Mouse (Mus musculus) thymus, postnatal 36 days (tissue): ENCODE results near the gene Dppa3.
"Not testable (repeated sequence)": the region's sequence is repeated elsewhere in the genome, so short reads cannot be mapped to it uniquely, and the experiment has no call there.

Source experiments
- DNase-seq, 2 experiments: peaks; one replicate each; pipeline ENCODE4 v3.0.0; 2022; ENCODE audit warnings: mixed read lengths in 2 of 2

Dppa3 gene

DNA sequence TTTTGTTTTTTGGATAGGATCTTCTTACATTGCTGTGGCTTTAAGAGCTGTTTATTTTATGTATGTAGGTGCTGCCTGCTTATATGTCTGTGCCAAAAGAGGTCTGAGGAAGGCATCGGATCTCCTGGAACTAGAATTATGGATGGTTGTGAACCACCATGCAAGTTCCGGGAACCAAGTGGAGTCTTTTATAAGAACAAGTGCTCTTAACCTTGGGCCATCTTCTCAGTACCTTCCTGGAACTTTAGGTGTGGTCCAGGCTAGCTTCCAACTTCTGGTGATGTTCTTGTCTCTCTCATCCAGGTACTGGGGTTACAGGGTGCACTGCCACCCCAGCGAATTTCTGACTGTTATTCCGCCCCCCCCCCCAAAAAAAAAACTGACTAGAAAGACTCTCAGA lies 13.8 kb upstream of the Dppa3 start:
- no peak for DNase-seq

DNA sequence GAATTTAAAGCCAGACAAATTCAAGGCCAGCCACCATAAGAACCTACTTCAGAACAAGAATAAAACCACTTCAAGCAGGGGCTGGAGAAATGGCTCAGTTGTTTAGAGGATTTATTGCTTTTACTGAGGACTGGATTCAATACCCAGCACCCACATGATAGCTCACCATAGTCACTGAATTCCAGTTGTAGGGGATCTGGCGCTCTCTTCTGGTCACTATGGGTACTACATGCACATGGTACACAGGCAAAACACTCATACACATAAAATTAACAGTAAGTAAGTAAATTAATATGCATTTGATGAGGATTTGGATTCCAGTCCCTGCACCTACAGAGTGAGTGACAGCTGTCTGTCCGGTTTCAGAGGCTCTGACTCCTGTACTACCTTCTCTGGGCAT lies 12.2 kb upstream of the Dppa3 start:
- DNase-seq: peak; percentile 20 to 44

DNA sequence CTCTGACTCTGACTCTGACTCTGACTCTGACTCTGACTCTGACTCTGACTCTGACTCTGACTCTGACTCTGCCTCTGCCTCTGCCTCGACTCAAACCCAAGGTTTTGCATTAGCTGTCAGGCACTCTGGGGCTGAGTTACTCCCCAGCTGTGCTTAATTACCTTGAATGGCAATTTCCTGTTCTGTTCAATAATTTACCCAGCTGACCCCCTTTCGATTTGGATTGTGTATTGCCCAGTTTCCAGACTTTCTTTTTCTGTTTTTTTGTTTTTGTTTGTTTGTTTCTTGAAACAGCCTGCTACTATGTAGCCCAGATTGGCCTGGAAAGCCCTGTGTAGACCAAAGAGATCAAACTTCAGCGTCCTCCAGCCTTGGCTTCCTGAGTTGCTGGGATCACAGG lies 10.2 kb upstream of the Dppa3 start:
- no peak for DNase-seq

DNA sequence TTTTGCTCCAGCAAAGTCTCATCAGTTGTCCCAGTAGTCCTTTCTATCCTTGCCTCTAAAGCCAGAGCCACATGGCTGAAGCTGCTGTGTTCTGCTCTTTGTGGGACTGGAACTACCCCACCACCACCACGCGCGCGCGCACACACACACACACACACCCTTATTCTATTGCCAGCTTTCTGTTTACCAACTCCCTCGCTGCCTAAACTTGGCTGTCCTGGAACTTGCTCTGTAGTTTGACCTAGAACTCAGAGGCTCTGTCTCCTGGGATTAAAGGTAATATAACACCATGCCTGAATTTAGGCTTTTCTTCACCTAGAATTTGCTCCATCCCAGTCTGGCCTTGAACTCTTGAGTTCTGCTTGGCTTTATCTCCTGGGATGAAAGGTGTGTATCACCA lies 5.1 kb upstream of the Dppa3 start:
- no peak for DNase-seq

- DNase-seq: no peak
Observed at GRCm38 (mm10) chr6:122624480-122624879, 1.7 kb upstream of the Dppa3 start.

GRCm38 (mm10) chr6:122625156-122625555 lies 1.1 kb upstream of the Dppa3 start:
- no peak for DNase-seq

DNA sequence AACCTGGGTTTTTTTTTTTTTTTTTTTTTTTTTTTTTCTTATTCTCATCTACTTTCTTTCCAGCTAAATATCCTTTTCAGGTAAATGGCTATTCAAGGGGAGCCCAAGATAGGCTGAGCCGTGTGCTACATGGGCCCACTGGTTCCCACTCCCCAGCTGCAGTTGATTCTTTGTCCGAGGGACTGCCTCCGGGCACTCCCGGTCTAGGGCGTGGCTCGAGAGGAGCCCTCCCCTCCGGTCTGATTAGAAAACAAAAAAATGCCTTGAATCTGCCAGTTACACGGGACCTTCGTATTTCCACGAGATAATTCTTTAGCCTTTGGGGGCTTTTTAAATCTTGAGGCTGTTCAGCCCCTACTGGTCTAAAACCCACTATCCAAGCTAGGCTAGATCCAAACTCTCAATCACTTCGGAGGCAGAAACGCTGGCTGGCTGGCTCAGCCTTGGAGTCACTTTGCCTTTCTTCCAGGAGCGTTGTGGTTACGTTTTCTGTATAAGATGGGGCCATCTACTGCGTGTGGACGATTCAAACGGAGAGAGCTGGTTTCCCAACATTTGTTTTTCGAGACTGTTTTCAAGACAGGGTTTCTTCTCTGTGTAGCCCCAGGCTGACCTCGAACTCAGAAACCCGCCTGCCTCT lies 1.4 kb downstream of the Dppa3 start:
- DNase-seq: no peak

DNA sequence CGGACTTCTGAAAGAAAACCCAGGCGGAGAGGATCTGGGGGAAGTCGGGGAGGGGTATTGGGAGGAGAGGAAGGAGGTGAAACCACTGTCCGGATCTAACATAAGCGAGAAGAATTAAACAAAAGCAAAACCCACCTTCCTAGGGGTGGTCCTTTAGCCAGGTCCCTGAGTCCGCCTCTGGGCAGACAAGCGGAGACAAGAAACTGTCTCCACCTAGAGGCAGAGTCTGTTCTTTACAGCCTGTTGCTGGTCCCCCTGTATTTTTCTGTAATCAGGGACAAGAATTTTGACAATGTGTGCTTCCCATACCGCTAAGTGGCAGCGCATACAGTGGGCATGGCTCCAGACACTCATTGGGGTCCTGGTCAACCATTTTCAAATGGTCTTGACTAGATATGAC lies 7.2 kb downstream of the Dppa3 start:
- no peak for DNase-seq

GRCm38 (mm10) chr6:122635315-122635714 lies 9.1 kb downstream of the Dppa3 start:
- no peak for DNase-seq

DNA sequence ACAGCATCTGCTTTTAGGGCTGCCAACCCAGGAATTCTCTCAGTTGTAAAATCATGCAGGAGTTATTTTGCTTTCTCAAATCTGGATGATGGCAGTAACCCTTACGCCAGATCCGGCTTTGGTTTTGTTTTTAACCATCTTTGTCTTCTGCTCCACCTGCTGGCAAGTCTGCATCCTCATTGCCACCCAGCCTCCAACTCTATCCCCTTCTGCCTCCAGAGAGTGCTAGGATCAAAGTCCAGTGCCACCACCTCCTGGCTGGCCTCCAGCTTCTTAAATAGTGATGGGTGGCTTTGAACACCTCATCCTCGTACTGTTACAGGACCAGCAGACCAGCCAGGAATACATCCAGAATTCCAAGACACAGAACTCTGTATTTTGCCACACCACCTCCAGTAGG lies 10.5 kb downstream of the Dppa3 start:
- DNase-seq: no peak

DNA sequence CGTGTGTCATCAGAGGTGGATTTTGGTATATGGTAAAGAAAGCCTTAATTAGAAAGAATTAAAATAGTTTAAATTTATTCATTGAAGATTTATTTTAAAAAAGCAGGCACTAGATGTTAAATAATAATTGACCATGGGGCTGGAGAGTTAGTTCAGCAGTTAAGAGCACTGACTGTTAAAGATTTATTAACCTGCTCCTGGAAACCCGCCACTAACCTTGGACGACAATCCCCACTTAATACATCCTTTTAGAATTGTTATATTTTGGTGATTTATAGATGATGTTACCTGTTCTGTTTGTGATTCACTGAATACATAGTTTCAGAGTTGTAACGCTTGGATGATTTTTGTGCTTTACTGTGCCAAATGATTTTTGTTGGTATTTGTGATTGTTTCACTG lies 11.4 kb downstream of the Dppa3 start:
- DNase-seq: not testable (repeated sequence)

DNA sequence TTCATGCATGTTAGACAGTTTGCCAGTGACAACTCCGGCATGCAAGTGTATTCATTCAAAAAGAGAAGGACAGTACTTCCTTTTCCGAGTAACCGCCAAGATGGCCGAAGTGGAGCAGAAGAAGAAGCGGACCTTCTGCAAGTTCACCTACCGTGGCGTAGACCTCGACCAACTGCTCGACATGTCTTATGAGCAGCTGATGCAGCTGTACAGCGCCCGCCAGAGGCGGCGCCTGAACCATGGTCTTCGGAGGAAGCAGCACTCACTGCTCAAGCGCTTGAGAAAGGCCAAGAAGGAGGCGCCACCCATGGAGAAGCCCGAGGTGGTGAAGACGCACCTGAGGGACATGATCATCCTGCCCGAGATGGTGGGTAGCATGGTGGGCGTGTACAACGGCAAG lies 18.0 kb downstream of the Dppa3 start:
- DNase-seq: not testable (repeated sequence)

- DNase-seq: no peak
Observed at GRCm38 (mm10) chr6:122649903-122650302, 23.7 kb downstream of the Dppa3 start.

GRCm38 (mm10) chr6:122650398-122650980 lies 24.3 kb downstream of the Dppa3 start:
- DNase-seq: no peak

GRCm38 (mm10) chr6:122654301-122654700 lies 28.1 kb downstream of the Dppa3 start:
- no peak for DNase-seq

DNA sequence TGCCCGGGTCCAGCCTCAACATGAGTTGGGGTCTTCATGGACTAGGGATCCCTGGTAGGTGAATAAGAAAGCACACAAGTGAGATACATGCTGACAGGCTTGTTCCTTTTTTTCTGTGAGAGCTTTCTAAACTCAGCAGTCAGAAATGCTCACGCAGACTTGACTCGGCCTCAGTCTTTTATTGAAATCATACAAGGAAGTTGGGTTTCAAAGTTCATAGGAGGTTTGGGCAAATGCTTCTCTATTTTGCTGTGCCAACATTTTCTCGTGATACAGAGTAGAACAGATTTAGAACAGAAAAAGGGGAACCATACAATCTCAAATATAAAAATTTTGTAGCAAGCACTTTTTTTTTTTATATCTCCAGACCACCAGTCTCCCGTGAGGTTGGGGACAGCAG lies 31.4 kb downstream of the Dppa3 start:
- no peak for DNase-seq

GRCm38 (mm10) chr6:122659567-122659966 lies 33.4 kb downstream of the Dppa3 start:
- no peak for DNase-seq

- peak in 1 of 2 experiments; percentile 15 for DNase-seq
Observed at GRCm38 (mm10) chr6:122660601-122661379, 34.6 kb downstream of the Dppa3 start.

- no peak for DNase-seq
Observed at GRCm38 (mm10) chr6:122662551-122663264, 36.5 kb downstream of the Dppa3 start.

GRCm38 (mm10) chr6:122663596-122664206 lies 37.5 kb downstream of the Dppa3 start:
- DNase-seq: no peak

DNA sequence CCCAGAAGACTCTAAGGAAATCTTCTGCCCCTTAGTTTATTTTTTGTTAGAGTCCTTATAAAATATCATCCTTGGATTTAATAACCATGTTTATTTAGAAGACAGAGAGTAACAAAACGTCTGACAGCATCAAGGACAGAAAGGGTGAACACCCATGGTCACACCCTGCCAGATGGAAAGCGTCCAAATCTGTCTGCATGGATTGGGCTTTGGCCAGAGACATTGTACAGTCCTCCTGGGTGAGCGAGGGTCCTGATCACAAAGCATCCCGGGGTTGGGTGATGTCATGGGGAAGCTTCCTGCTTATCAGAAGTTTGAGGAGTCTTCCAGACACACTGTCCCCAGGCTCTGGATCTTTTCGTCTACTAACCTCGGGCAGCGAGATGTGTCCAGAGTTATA lies 39.7 kb downstream of the Dppa3 start:
- no peak for DNase-seq

DNA sequence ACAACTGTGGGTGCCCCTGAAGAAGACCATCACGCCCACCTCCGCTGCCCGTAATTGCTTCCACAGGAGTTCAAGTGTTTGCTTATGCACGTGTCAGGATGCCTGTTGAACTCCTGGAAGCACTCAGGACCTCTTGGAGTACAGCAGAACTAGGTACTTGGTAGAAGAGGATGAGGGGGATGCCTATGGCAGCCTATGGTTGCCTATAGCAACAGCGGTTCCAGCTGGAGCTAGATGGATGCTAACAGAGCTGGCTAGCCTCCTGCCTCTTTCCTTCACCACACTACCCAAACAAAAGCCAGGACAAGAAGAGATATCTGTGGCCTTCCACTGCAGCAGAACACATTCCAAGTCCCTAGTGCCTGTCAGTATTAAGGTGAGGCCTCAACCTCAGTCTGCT lies 41.5 kb downstream of the Dppa3 start:
- no peak for DNase-seq

GRCm38 (mm10) chr6:122668823-122669222 lies 42.6 kb downstream of the Dppa3 start:
- no peak for DNase-seq
